Mouse (Mus musculus): Measurements from ENCODE around the gene Ccdc185.

Gene Ccdc185

DNA sequence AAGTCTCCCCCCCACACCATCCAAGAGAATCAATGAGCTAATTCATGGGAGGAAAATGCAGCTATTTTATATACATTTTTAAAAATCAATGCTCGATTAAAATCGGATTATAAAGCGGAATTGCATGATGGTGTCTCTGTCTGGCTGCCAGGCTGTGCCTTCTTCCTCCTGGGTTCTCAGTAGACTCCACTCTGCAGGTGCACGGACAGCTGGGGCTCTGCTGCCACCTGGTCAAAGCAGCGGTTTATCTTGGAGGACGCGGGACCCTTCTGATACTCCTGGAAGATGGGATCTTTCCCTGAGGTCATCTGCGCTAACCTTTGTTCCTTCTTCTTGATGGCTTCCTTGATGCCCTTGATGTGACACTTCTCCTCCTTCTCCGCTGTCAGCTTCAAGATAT is 1.9 kb downstream of the Ccdc185 start:
- no peak for DNase-seq (ENCODE audit: low spot score)

GRCm38 (mm10) chr1:182735891-182736290 is 13.1 kb downstream of the Ccdc185 start:
- no peak for DNase-seq (ENCODE audit: low spot score)

DNA sequence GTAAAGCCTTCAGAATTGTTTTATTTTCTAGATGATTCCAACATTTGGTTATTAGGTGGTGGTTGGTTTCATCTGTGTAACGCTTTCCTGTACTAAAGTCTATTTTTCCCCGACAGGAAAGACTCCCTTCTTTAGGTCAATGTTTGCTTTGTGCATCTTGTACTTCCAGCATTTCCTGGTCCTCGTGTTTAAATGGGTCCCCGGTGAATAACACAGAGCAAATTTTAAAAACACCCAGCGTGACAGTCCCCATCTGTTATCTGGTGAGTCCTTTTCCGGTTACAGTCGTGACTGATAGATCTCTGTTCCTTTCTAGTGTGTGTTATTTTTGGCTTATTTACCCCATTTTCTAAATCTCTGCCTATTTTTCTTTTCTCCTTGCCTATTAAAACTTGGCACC is 16.3 kb downstream of the Ccdc185 start:
- DNase-seq (ENCODE audit: low spot score): no peak

- DNase-seq (ENCODE audit: low spot score): no peak
Observed at GRCm38 (mm10) chr1:182729002-182729401, 20.0 kb downstream of the Ccdc185 start.

- no peak for DNase-seq (ENCODE audit: low spot score)
Observed at GRCm38 (mm10) chr1:182727541-182727940, 21.4 kb downstream of the Ccdc185 start.

- DNase-seq (ENCODE audit: low spot score): no peak
Observed at GRCm38 (mm10) chr1:182714236-182714935, 34.6 kb downstream of the Ccdc185 start.

- DNase-seq (ENCODE audit: low spot score): no peak
Observed at GRCm38 (mm10) chr1:182711360-182711933, 37.5 kb downstream of the Ccdc185 start.

- DNase-seq (ENCODE audit: low spot score): no peak
Observed at GRCm38 (mm10) chr1:182707459-182707858, 41.5 kb downstream of the Ccdc185 start.

DNA sequence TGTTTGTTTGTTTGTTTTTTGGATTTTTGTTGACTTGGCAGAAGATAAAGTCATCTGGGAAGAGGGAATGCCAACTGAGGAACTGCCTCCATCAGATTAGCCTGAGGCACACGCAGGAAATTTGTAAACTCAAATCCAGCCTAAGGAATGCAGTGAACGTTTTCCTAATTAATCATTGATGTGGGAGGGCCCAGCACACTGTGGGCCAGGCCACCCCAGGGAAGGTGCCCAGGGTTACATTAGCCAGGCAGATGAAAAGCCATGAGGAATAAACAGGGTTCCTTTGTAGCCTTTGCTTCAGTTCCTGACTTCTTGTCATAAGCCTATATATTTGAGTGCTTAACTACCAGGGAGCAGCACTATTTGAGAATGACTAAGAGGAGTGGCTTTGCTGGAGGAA is 44.1 kb downstream of the Ccdc185 start:
- DNase-seq (ENCODE audit: low spot score): no peak

DNA sequence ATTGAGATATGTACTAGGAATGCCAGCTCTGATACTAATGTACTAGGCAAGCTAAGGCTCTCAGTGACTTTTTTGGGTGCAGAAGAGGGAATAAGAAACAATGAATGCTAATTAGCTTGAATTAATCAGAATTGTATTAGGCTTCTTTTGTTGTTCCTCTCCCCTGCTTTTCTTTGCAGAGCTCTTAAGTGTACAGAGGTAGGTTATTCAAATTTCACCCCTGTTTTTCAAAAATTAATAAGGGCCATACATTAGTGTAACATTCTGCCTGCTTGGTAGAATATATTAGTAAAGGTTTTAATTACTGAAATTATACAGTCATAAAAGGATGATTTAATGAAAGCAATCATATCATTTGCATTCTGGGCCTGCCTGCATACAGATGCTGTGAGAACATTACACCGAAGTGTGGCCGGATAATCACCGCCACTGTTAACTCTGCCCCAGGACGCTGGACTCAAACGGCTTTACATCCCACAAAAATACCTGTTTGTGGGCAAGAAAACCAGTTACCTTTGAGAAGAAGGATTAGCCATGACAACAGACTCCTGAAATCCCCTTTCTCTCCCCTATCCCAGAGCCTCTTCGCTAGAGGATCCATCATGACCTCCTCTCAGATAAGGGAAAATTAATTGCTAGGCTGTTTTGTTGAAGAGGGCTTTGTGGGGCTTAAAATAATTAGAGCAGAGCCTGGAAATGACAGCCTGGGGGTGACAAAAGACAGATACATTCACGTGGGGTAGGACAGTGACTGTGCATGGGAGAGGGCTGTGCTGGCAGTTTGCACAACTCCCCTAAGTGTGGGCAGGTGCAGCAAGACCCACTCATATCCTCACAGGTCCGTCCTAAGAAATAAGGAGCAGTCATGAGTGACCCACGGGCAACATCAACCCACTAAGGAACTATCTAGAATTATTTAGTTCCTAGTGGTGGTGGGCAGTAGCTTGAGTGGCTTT is 49.3 kb downstream of the Ccdc185 start:
- DNase-seq (ENCODE audit: low spot score): no peak
